Mouse (Mus musculus) hindbrain, postnatal 0 days (tissue): Measurements from ENCODE around the gene Madd. TPM values are rescaled to one million over a fixed set of nuclear protein-coding genes. Genes with fewer than 3 reads are reported as not detected.

Source experiments
- ATAC-seq: fragments of 200-750 bp; cut with Nextera tagmentation; 2 replicates; pipeline ENCODE4 v1.8.0; 2017; ENCODE audit warnings: mild to moderate bottlenecking, moderate TSS enrichment, moderate library complexity
- DNase-seq: peaks from one replicate; pipeline ENCODE4 v3.0.0-alpha.2; 2015; ENCODE audit warnings: low spot score
- H3K27ac ChIP-seq: fragments of 300-500 bp; sonication (generic); 2 replicates; pipeline ENCODE4 v1.5.1; 2014; ENCODE audit warnings: mild to moderate bottlenecking
- H3K27me3 ChIP-seq: fragments of 300-500 bp; sonication (generic); 2 replicates; pipeline ENCODE4 v1.6.1; 2014; ENCODE audit warnings: low read length, mixed read lengths; ENCODE audit not compliant: insufficient read depth
- H3K36me3 ChIP-seq: fragments of 300-500 bp; sonication (generic); 2 replicates; pipeline ENCODE4 v1.6.1; 2014; ENCODE audit warnings: low read length, mixed read lengths; ENCODE audit not compliant: insufficient read depth
- H3K4me1 ChIP-seq: fragments of 300-500 bp; sonication (generic); 2 replicates; pipeline ENCODE4 v1.6.1; 2014; ENCODE audit warnings: antibody characterized with exemption, low read length, mixed read lengths; ENCODE audit not compliant: insufficient read depth
- H3K4me2 ChIP-seq: fragments of 300-500 bp; sonication (generic); 2 replicates; pipeline ENCODE4 v1.6.1; 2014; ENCODE audit warnings: low read depth, mild to moderate bottlenecking, low read length, moderate library complexity, mixed read lengths
- H3K4me3 ChIP-seq: fragments of 300-500 bp; sonication (generic); 2 replicates; pipeline ENCODE4 v1.5.1; 2014; ENCODE audit warnings: low read length
- H3K9ac ChIP-seq: fragments of 300-500 bp; sonication (generic); replicated peaks from 2 replicates; pipeline ENCODE4 v1.6.1; 2014; ENCODE audit warnings: mild to moderate bottlenecking, low read length, moderate library complexity, mixed read lengths
- H3K9me3 ChIP-seq: fragments of 300-500 bp; sonication (generic); 2 replicates; pipeline ENCODE4 v1.6.1; 2016; ENCODE audit warnings: low read length, mixed read lengths
- CTCF ChIP-seq: IDR thresholded peaks from 2 replicates; pipeline ENCODE4 v1.5.1; 2016; ENCODE audit warnings: antibody characterized with exemption, control low read depth, low read depth
- WGBS: fragments of 180-500 bp; shearing (Covaris S2); extraction: QIAGEN DNeasy Blood & Tissue Kit; methylation state at CpG from one replicate; pipeline ENCODE4 v1.1.7; 2014; 5-methylcytosine and 5-hydroxymethylcytosine counted together
- polyA plus RNA-seq: library from polyadenylated mRNA; unstranded; fragments of >200 nt; fragmentation: Nextera tagmentation; extraction: Ambion mirVana; gene quantifications from 2 replicates; pipeline ENCODE4 v1.2.1, GENCODE M21; 2015
- total RNA-seq: library from RNA; depleted of rRNA; stranded (reverse); fragments of >200 nt; gene quantifications from 2 replicates; pipeline ENCODE4 v1.2.3, GENCODE M21; 2014

Gene Madd
- total and polyA plus RNA-seq, 2 experiments from 2014 or later: 31.3 to 64.2 TPM

GRCm38 (mm10) chr2:91109241-91109640, 74.4 kb downstream of the Madd start:
- Histone ChIP-seq H3K27me3 (no peaks in the 10 kb centered on the region), H3K36me3 (no peaks in the 10 kb centered on the region), H3K4me1 (no peaks in the 10 kb centered on the region), H3K27ac (no peak overlapping the region), H3K4me2 (no peak overlapping the region), H3K4me3 (no peak overlapping the region), H3K9me3 (no peaks in the 10 kb centered on the region), H3K9ac (no peak overlapping the region)
- DNase-seq: no peak
- 86% methylated on average over 5 of the region's 5 CpGs for WGBS
- no peak for ATAC-seq
- no peak for TF ChIP-seq CTCF

GRCm38 (mm10) chr2:91108156-91108555, 75.5 kb downstream of the Madd start:
- Histone ChIP-seq H3K27ac (no peak overlapping the region), H3K9me3 (no peaks in the 10 kb centered on the region), H3K4me1 (no peaks in the 10 kb centered on the region), H3K27me3 (no peaks in the 10 kb centered on the region), H3K36me3 (no peaks in the 10 kb centered on the region), H3K9ac (no peak overlapping the region), H3K4me3 (no peak overlapping the region), H3K4me2 (no peak overlapping the region)
- no peak for ATAC-seq
- no peak for DNase-seq
- TF ChIP-seq CTCF: no peak
- 94% methylated on average over 3 of the region's 3 CpGs for WGBS

- no peak overlapping the region for H3K4me2 ChIP-seq
- no peak overlapping the region for H3K4me3 ChIP-seq
- WGBS: 12% methylated on average over 7 of the region's 7 CpGs
- peak; percentile 96 for TF ChIP-seq CTCF
- H3K4me1 ChIP-seq: no peaks in the 10 kb centered on the region
- H3K36me3 ChIP-seq: no peaks in the 10 kb centered on the region
- H3K27ac ChIP-seq: no peak overlapping the region
- DNase-seq (peak; percentile 95), ATAC-seq (peak; percentile 89)
- no peaks in the 10 kb centered on the region for H3K9me3 ChIP-seq
- no peak overlapping the region for H3K9ac ChIP-seq
- no peaks in the 10 kb centered on the region for H3K27me3 ChIP-seq
Measured at GRCm38 (mm10) chr2:91101124-91101740, 82.4 kb downstream of the Madd start.

- TF ChIP-seq CTCF: no peak
- H3K4me1 ChIP-seq: no peaks in the 10 kb centered on the region
- ATAC-seq: no peak
- no peaks in the 10 kb centered on the region for H3K9me3 ChIP-seq
- H3K4me2 ChIP-seq: no peak overlapping the region
- H3K27ac ChIP-seq: no peak overlapping the region
- 78% methylated on average over 2 of the region's 2 CpGs for WGBS
- no peak for DNase-seq
- H3K4me3 ChIP-seq: no peak overlapping the region
- H3K9ac ChIP-seq: no peak overlapping the region
- H3K36me3 ChIP-seq: no peaks in the 10 kb centered on the region
- no peaks in the 10 kb centered on the region for H3K27me3 ChIP-seq
Measured at GRCm38 (mm10) chr2:91098156-91098555, 85.5 kb downstream of the Madd start.

GRCm38 (mm10) chr2:91097015-91097414, 86.6 kb downstream of the Madd start:
- H3K27me3 ChIP-seq: no peaks in the 10 kb centered on the region
- H3K4me3 ChIP-seq: no peak overlapping the region
- ATAC-seq (no peak), DNase-seq (no peak)
- no peak overlapping the region for H3K4me2 ChIP-seq
- TF ChIP-seq CTCF: no peak
- H3K36me3 ChIP-seq: no peaks in the 10 kb centered on the region
- no peak overlapping the region for H3K9ac ChIP-seq
- 76% methylated on average over 10 of the region's 10 CpGs for WGBS
- no peak overlapping the region for H3K27ac ChIP-seq
- no peaks in the 10 kb centered on the region for H3K9me3 ChIP-seq
- no peaks in the 10 kb centered on the region for H3K4me1 ChIP-seq

GRCm38 (mm10) chr2:91096524-91096923, 87.1 kb downstream of the Madd start:
- Histone ChIP-seq H3K36me3 (no peaks in the 10 kb centered on the region), H3K9ac (no peak overlapping the region), H3K4me1 (no peaks in the 10 kb centered on the region), H3K4me2 (no peak overlapping the region), H3K9me3 (no peaks in the 10 kb centered on the region), H3K4me3 (no peak overlapping the region), H3K27ac (no peak overlapping the region), H3K27me3 (no peaks in the 10 kb centered on the region)
- WGBS: 74% methylated on average over 14 of the region's 14 CpGs
- DNase-seq: no peak
- ATAC-seq: no peak
- TF ChIP-seq CTCF: no peak

- Histone ChIP-seq H3K27ac (no peak overlapping the region), H3K4me1 (no peaks in the 10 kb centered on the region), H3K9me3 (no peaks in the 10 kb centered on the region), H3K9ac (no peak overlapping the region), H3K36me3 (no peaks in the 10 kb centered on the region), H3K27me3 (no peaks in the 10 kb centered on the region), H3K4me2 (no peak overlapping the region), H3K4me3 (no peak overlapping the region)
- no peak for TF ChIP-seq CTCF
- DNase-seq (no peak), ATAC-seq (no peak)
- WGBS: 73% methylated on average over 6 of the region's 6 CpGs
Measured at GRCm38 (mm10) chr2:91090827-91091226, 92.8 kb downstream of the Madd start.
